Mouse (Mus musculus): ENCODE results near the gene Ctnnbip1.

The Ctnnbip1 gene

GRCm38 (mm10) chr4:149562905-149563347 lies 44.9 kb downstream of the Ctnnbip1 start:
- peak; percentile 85 for DNase-seq

- DNase-seq, result peak; percentile 62
These were observed 45.9 kb downstream of the Ctnnbip1 start for GRCm38 (mm10) chr4:149563941-149564361.

GRCm38 (mm10) chr4:149564452-149565407 lies 46.7 kb downstream of the Ctnnbip1 start:
- DNase-seq, result peak; percentile 93

- DNase-seq, result peak; percentile 56
These were observed 49.5 kb downstream of the Ctnnbip1 start for GRCm38 (mm10) chr4:149567432-149568026.

GRCm38 (mm10) chr4:149568622-149569021 lies 50.6 kb downstream of the Ctnnbip1 start:
- no peak for DNase-seq

- no peak for DNase-seq
These were observed 51.9 kb downstream of the Ctnnbip1 start for GRCm38 (mm10) chr4:149569781-149570497.

GRCm38 (mm10) chr4:149570498-149570863 lies 52.4 kb downstream of the Ctnnbip1 start:
- DNase-seq, result no peak

GRCm38 (mm10) chr4:149571209-149571608 lies 53.2 kb downstream of the Ctnnbip1 start:
- DNase-seq, result peak; percentile 53

- DNase-seq, result peak; percentile 62
These were observed 53.7 kb downstream of the Ctnnbip1 start for GRCm38 (mm10) chr4:149571651-149572149.

GRCm38 (mm10) chr4:149572446-149572845 lies 54.4 kb downstream of the Ctnnbip1 start:
- DNase-seq, result no peak

GRCm38 (mm10) chr4:149572851-149573250 lies 54.8 kb downstream of the Ctnnbip1 start:
- no peak for DNase-seq

GRCm38 (mm10) chr4:149574391-149574821 lies 56.4 kb downstream of the Ctnnbip1 start:
- DNase-seq, result no peak

- no peak for DNase-seq
These were observed 58.0 kb downstream of the Ctnnbip1 start for GRCm38 (mm10) chr4:149576061-149576460.

GRCm38 (mm10) chr4:149576993-149577548 lies 59.0 kb downstream of the Ctnnbip1 start:
- DNase-seq, result no peak

GRCm38 (mm10) chr4:149578085-149578681 lies 60.1 kb downstream of the Ctnnbip1 start:
- DNase-seq, result no peak

GRCm38 (mm10) chr4:149578831-149579230 lies 60.8 kb downstream of the Ctnnbip1 start:
- DNase-seq, result no peak

GRCm38 (mm10) chr4:149585236-149585635 lies 67.2 kb downstream of the Ctnnbip1 start:
- no peak for DNase-seq

- DNase-seq, result peak; percentile 78
These were observed 68.2 kb downstream of the Ctnnbip1 start, which contains the start of gene Clstn1 for GRCm38 (mm10) chr4:149586044-149586782. Gene Clstn1, plus strand, starts transcription at chr4:149586468.

- peak; percentile 83 for DNase-seq
These were observed 69.0 kb downstream of the Ctnnbip1 start for GRCm38 (mm10) chr4:149586783-149587595.

- peak; percentile 74 for DNase-seq
These were observed 69.6 kb downstream of the Ctnnbip1 start for GRCm38 (mm10) chr4:149587596-149588168.
